Mouse (Mus musculus): ENCODE data around the gene Kidins220. TPM values are rescaled to one million over a fixed set of nuclear protein-coding genes. Genes with fewer than 3 reads are reported as not detected.

The Kidins220 gene
- polyA plus RNA-seq, 1 experiment from 2014 or later: 53.8 TPM

DNA sequence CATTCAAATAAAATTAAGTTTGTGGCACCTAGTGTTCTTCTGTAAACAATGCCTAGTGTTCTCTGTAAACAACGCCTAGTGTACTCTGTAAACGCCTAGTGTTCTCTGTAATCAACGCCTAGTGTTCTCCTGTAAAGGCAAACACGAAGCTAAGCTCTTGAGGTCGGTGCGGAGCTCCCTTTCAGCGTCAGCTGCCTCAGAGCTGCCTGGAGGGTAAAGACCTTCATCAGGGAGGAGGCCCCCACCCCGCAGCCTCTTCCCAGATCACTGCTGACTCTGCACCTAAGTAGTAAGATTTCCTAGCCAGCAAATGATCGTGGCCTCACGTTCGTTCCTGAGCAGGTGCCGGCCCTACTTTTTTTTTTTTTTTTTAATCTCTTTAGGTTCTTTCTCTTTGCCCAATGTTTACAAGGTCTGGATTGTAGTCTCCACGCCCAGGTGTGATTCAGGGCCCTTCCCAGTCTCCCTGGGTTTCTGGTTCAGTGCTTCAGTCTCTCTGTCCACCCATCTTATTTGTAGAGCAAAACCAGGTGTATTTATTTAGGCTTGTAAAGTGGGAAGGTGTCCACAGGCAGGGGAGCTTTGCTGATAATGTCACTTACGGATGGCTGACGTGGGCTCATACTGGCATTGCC, 37.1 kb downstream of the Kidins220 start:
- DNase-seq (ENCODE audit: low spot score, missing footprints) (no peak), ATAC-seq (ENCODE audit: low FRiP score) (no peak)
- no peak overlapping the region for H3K27ac ChIP-seq (ENCODE audit: low read depth, low read length)
- no peaks in the 10 kb centered on the region for H3K27me3 ChIP-seq (ENCODE audit: control insufficient read depth, insufficient read depth, low read length)
- no peak overlapping the region for H3K4me2 ChIP-seq
- no peak overlapping the region for H3K9ac ChIP-seq (ENCODE audit: low read length)
- H3K9me3 ChIP-seq (ENCODE audit: control insufficient read depth, low read length): no peaks in the 10 kb centered on the region
- H3K4me1 ChIP-seq (ENCODE audit: control insufficient read depth, insufficient read depth, low read length): no peaks in the 10 kb centered on the region
- 75% methylated on average over 15 of the region's 15 CpGs for WGBS
- H3K36me3 ChIP-seq (ENCODE audit: control insufficient read depth, insufficient read depth, low read length): peaks cover 14% of the 10 kb centered on the region
- no peak overlapping the region for H3K4me3 ChIP-seq (ENCODE audit: low read depth, low read length)

DNA sequence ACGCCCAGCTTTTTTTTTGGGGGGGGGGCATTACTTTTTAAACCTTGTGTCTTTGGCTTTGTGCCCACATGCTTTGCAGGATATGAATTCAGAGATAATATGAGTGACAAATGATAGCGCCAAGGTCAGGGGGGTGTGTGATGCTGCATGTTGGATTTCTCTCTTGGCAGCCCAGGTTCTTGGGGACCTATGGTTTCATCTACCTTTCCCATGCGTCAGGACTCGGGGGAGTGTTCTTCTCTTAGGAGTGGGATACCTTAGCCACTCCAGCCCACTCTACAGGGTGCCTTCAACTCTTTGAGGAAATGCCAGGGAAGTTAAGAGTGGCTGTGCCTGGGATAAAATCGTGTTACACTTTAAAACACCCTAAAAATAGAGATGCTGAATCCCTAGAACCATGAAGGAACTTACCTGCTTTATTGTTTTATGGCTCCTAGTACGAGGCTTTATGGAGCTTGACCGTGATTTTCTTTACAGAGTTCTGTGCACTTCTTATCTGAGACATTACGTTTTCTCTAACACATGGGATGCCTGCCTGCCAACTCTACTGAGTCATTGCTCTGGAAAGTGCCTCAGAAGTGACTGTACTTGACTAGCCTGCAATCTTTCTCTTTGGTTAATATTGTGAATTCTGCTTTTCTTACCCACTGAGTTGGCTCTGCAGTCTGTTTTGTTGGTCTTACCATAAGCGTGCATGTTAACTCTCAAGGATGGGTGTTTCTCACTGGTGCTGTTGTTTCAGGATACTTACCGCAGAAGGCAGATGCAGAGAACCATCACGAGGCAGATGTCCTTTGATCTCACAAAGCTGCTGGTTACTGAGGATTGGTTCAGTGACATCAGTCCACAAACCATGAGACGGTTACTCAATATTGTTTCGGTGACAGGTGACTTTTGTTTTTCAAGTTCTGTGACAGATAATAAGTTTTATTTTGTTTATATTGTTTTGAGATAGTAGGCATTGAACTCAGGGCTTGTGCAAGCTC, 38.1 kb downstream of the Kidins220 start:
- Histone ChIP-seq H3K4me2 (no peak overlapping the region), H3K27me3 (ENCODE audit: control insufficient read depth, insufficient read depth, low read length) (no peaks in the 10 kb centered on the region), H3K9me3 (ENCODE audit: control insufficient read depth, low read length) (no peaks in the 10 kb centered on the region), H3K4me1 (ENCODE audit: control insufficient read depth, insufficient read depth, low read length) (no peaks in the 10 kb centered on the region), H3K36me3 (ENCODE audit: control insufficient read depth, insufficient read depth, low read length) (peaks cover 13% of the 10 kb centered on the region), H3K9ac (ENCODE audit: low read length) (no peak overlapping the region), H3K4me3 (ENCODE audit: low read depth, low read length) (no peak overlapping the region), H3K27ac (ENCODE audit: low read depth, low read length) (no peak overlapping the region)
- DNase-seq (ENCODE audit: low spot score, missing footprints) (no peak), ATAC-seq (ENCODE audit: low FRiP score) (no peak)
- WGBS: 91% methylated on average over 13 of the region's 13 CpGs

DNA sequence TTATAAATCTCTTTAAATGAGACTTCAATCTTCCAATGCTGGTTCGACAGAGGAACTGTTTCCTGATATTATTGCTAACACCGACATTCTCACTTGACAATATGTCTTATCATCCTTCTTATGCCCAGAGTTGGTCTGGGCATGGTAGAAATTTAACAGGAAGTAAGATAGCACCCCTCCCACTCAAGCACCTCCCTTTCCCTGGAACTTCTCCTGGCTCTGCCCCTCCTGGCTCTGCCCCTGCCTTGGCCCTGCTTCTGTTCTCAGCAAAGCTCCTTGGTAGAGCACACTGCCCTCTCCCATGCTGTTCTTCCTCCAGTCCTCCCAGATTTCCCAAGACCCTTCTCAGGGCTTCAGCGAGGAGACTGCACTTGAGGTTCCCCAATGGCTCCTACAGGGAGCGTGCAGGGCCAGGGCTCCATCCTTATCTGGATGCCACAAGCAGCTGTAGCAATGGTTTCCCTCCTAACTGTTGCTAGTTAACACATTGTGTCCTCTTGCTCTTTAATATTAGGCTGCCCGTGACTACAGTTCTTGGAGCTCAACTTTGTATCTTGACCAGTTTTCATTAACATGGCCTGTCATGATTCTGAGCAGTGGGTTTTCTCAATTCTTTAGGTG, 39.7 kb downstream of the Kidins220 start:
- Histone ChIP-seq H3K9ac (ENCODE audit: low read length) (no peak overlapping the region), H3K36me3 (ENCODE audit: control insufficient read depth, insufficient read depth, low read length) (peaks cover 15% of the 10 kb centered on the region), H3K27me3 (ENCODE audit: control insufficient read depth, insufficient read depth, low read length) (no peaks in the 10 kb centered on the region), H3K4me1 (ENCODE audit: control insufficient read depth, insufficient read depth, low read length) (no peaks in the 10 kb centered on the region), H3K9me3 (ENCODE audit: control insufficient read depth, low read length) (no peaks in the 10 kb centered on the region), H3K27ac (ENCODE audit: low read depth, low read length) (no peak overlapping the region), H3K4me2 (no peak overlapping the region), H3K4me3 (ENCODE audit: low read depth, low read length) (no peak overlapping the region)
- no peak for DNase-seq (ENCODE audit: low spot score, missing footprints)
- no peak for ATAC-seq (ENCODE audit: low FRiP score)
- 93% methylated on average over 5 of the region's 5 CpGs for WGBS

DNA sequence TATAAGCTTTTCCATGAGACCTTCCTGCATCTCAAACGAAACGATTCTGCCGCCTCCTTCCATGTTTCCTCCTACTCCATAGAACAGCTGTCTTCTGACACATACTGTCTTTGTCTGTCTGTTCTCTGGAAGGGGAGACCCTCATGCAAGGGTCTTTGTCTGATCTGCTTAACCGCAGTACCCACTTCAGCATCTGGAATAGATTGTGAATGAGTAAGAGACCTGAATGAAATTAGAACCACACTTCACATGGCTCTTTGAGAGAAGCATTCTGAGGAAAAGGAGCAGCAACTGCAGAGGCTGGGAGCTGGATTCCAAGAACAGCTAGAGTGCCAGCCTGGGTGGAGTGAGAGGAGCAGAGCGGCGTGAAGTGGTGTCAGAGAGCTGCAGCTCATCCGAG, 40.2 kb downstream of the Kidins220 start:
- Histone ChIP-seq H3K4me1 (ENCODE audit: control insufficient read depth, insufficient read depth, low read length) (no peaks in the 10 kb centered on the region), H3K9ac (ENCODE audit: low read length) (no peak overlapping the region), H3K4me2 (no peak overlapping the region), H3K27ac (ENCODE audit: low read depth, low read length) (no peak overlapping the region), H3K4me3 (ENCODE audit: low read depth, low read length) (no peak overlapping the region), H3K36me3 (ENCODE audit: control insufficient read depth, insufficient read depth, low read length) (peaks cover 12% of the 10 kb centered on the region), H3K9me3 (ENCODE audit: control insufficient read depth, low read length) (no peaks in the 10 kb centered on the region), H3K27me3 (ENCODE audit: control insufficient read depth, insufficient read depth, low read length) (no peaks in the 10 kb centered on the region)
- DNase-seq (ENCODE audit: low spot score, missing footprints) (no peak), ATAC-seq (ENCODE audit: low FRiP score) (no peak)
- WGBS: 90% methylated on average over 7 of the region's 7 CpGs

DNA sequence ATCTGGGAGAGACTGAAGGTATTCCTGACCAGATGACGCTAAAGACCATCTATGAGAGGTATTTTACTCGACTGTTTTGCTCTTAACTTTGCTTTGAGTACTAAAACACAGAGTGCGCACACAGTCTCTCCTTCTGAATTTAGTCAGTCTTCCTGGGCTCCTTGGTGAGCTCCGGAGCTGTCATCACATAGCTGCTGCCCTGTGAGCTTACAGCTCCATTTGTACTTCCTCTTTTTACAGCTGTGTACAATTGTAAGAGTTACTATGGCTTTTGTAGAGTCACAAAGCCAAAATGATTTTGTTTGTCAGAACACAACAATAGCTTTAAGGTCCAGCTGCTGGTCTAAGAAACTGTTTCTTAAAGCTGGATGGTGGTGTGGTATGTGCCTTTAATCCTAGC, 42.3 kb downstream of the Kidins220 start:
- 90% methylated on average over 4 of the region's 4 CpGs for WGBS
- ATAC-seq (ENCODE audit: low FRiP score): no peak
- Histone ChIP-seq H3K4me2 (no peak overlapping the region), H3K27ac (ENCODE audit: low read depth, low read length) (no peak overlapping the region), H3K9me3 (ENCODE audit: control insufficient read depth, low read length) (no peaks in the 10 kb centered on the region), H3K9ac (ENCODE audit: low read length) (no peak overlapping the region), H3K27me3 (ENCODE audit: control insufficient read depth, insufficient read depth, low read length) (no peaks in the 10 kb centered on the region), H3K36me3 (ENCODE audit: control insufficient read depth, insufficient read depth, low read length) (peaks cover 11% of the 10 kb centered on the region), H3K4me1 (ENCODE audit: control insufficient read depth, insufficient read depth, low read length) (no peaks in the 10 kb centered on the region), H3K4me3 (ENCODE audit: low read depth, low read length) (no peak overlapping the region)
- no peak for DNase-seq (ENCODE audit: low spot score, missing footprints)

DNA sequence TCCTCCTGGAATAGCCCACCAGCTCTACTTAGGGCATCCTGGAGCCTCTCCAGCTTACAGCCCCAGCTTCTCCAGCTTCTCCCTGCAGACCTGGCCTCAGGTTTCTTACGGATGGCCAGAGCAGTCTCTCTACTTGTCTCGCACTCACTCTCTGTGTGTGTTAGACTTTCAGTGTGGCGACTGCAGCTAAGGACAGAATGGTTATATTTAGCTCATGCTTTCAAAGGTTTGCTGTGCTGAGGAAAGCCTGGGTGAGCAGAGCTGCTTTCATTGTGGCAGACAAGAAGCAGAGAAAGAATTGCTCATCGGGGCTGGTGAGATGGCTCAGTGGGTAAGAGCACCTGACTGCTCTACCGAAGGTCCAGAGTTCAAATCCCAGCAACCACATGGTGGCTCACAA, 46.3 kb downstream of the Kidins220 start:
- Histone ChIP-seq H3K9me3 (ENCODE audit: control insufficient read depth, low read length) (no peaks in the 10 kb centered on the region), H3K36me3 (ENCODE audit: control insufficient read depth, insufficient read depth, low read length) (peaks cover 5% of the 10 kb centered on the region), H3K4me1 (ENCODE audit: control insufficient read depth, insufficient read depth, low read length) (no peaks in the 10 kb centered on the region), H3K4me2 (no peak overlapping the region), H3K27ac (ENCODE audit: low read depth, low read length) (no peak overlapping the region), H3K4me3 (ENCODE audit: low read depth, low read length) (no peak overlapping the region), H3K9ac (ENCODE audit: low read length) (no peak overlapping the region), H3K27me3 (ENCODE audit: control insufficient read depth, insufficient read depth, low read length) (no peaks in the 10 kb centered on the region)
- ATAC-seq (ENCODE audit: low FRiP score) (no peak), DNase-seq (ENCODE audit: low spot score, missing footprints) (no peak)
- 91% methylated on average over 5 of the region's 5 CpGs for WGBS

DNA sequence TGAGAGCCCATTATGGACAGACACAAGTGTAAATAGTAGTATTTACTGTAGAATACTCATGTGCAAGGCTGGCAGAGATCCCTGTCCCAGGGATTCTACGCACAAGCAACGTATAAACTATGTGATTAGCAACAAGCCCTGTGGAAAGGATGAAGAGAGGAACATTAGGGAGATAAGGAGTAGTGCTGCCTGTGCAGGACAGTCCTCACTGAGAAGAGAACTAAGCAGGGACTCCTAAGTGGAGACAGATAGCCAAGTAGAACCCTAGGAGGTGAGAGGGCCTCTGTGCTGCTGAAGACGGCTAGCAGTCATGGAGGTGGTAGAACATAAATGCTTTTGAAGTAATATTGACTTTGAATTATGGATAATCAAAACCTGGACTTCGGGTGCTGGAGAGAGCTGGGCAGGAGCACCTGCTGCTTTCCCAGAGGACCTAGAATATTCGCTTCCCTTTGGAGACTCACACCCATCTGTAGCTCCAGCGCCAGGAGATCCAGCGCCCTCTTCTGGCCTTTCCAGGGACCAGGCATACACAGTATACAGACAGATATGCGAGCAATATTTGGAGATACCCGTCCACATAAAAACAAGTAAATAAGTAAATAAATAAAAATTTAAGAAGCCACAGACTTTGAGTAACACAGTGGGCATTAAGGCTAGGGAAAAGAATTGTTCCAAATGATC, 50.3 kb downstream of the Kidins220 start:
- 66% methylated on average over 9 of the region's 9 CpGs for WGBS
- Histone ChIP-seq H3K9me3 (ENCODE audit: control insufficient read depth, low read length) (no peaks in the 10 kb centered on the region), H3K27me3 (ENCODE audit: control insufficient read depth, insufficient read depth, low read length) (no peaks in the 10 kb centered on the region), H3K4me3 (ENCODE audit: low read depth, low read length) (no peak overlapping the region), H3K36me3 (ENCODE audit: control insufficient read depth, insufficient read depth, low read length) (no peaks in the 10 kb centered on the region), H3K9ac (ENCODE audit: low read length) (no peak overlapping the region), H3K4me2 (no peak overlapping the region), H3K27ac (ENCODE audit: low read depth, low read length) (no peak overlapping the region), H3K4me1 (ENCODE audit: control insufficient read depth, insufficient read depth, low read length) (no peaks in the 10 kb centered on the region)
- DNase-seq (ENCODE audit: low spot score, missing footprints) (no peak), ATAC-seq (ENCODE audit: low FRiP score) (no peak)

DNA sequence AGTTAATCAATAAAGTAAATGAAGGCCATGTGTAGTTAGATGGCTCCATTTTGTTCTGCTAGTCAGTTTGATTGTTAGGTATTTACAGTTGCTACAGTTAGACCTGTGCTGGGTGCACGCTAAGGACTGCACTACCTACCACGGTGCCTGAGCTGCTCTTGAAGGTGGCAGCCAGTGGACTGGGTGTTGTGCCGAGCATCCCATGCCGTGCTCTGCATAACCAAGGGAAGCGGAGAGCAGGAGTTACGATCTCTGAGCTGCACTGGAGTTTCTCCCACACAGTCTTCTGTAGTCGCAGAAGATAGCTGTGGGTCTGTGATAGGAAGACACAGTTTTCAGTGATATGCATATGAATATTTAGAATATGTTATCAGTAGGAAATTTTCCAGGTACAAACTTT, 51.6 kb downstream of the Kidins220 start:
- H3K36me3 ChIP-seq (ENCODE audit: control insufficient read depth, insufficient read depth, low read length): no peaks in the 10 kb centered on the region
- H3K27me3 ChIP-seq (ENCODE audit: control insufficient read depth, insufficient read depth, low read length): no peaks in the 10 kb centered on the region
- DNase-seq (ENCODE audit: low spot score, missing footprints): no peak
- H3K4me1 ChIP-seq (ENCODE audit: control insufficient read depth, insufficient read depth, low read length): no peaks in the 10 kb centered on the region
- WGBS: 92% methylated on average over 7 of the region's 7 CpGs
- no peak overlapping the region for H3K4me3 ChIP-seq (ENCODE audit: low read depth, low read length)
- no peak overlapping the region for H3K27ac ChIP-seq (ENCODE audit: low read depth, low read length)
- no peak overlapping the region for H3K4me2 ChIP-seq
- no peak overlapping the region for H3K9ac ChIP-seq (ENCODE audit: low read length)
- H3K9me3 ChIP-seq (ENCODE audit: control insufficient read depth, low read length): no peaks in the 10 kb centered on the region
- no peak for ATAC-seq (ENCODE audit: low FRiP score)

Data from midbrain, embryonic 11.5 days (tissue).